Mouse (Mus musculus): ENCODE results near the gene Trim28.
A peak's percentile ranks its signal among the peaks of the same experiment; 100 is the strongest.

Trim28 gene

GRCm38 (mm10) chr7:12998851-12999250, at the start of gene Trim28:
Trim28 (plus strand) TSS chr7:12999114.
- no peak for DNase-seq (ENCODE audit: low read depth)

GRCm38 (mm10) chr7:12949872-12950229, 49.1 kb upstream of the Trim28 start:
- no peak for DNase-seq (ENCODE audit: low read depth)

GRCm38 (mm10) chr7:12954896-12955295, 44.0 kb upstream of the Trim28 start:
- no peak for DNase-seq (ENCODE audit: low read depth)

GRCm38 (mm10) chr7:12957511-12957910, 41.4 kb upstream of the Trim28 start:
- DNase-seq (ENCODE audit: low read depth): no peak

GRCm38 (mm10) chr7:12958948-12959347, 40.0 kb upstream of the Trim28 start:
- DNase-seq (ENCODE audit: low read depth): no peak

- DNase-seq (ENCODE audit: low read depth): no peak
Measured at GRCm38 (mm10) chr7:12959718-12960117, 39.2 kb upstream of the Trim28 start.

- DNase-seq (ENCODE audit: low read depth): peak; percentile 60
Measured at GRCm38 (mm10) chr7:12961511-12962141, 37.3 kb upstream of the Trim28 start.

- DNase-seq (ENCODE audit: low read depth): peak; percentile 81
Measured at GRCm38 (mm10) chr7:12965678-12966091, 33.2 kb upstream of the Trim28 start, which contains the start of gene Zfp324. Zfp324 (plus strand) TSS chr7:12965838.

- no peak for DNase-seq (ENCODE audit: low read depth)
Measured at GRCm38 (mm10) chr7:12966104-12966845, 32.6 kb upstream of the Trim28 start.

- no peak for DNase-seq (ENCODE audit: low read depth)
Measured at GRCm38 (mm10) chr7:12970906-12971305, 28.0 kb upstream of the Trim28 start.

GRCm38 (mm10) chr7:12977682-12978389, 21.1 kb upstream of the Trim28 start, which contains the start of gene Zfp446:
Zfp446 (plus strand) TSS chr7:12977848.
- DNase-seq (ENCODE audit: low read depth): peak; percentile 98

GRCm38 (mm10) chr7:12978931-12979722, 19.8 kb upstream of the Trim28 start:
- no peak for DNase-seq (ENCODE audit: low read depth)

GRCm38 (mm10) chr7:12979776-12980175, 19.1 kb upstream of the Trim28 start:
- DNase-seq (ENCODE audit: low read depth): no peak

GRCm38 (mm10) chr7:12980291-12980690, 18.6 kb upstream of the Trim28 start:
- no peak for DNase-seq (ENCODE audit: low read depth)

- no peak for DNase-seq (ENCODE audit: low read depth)
Measured at GRCm38 (mm10) chr7:12985724-12986123, 13.2 kb upstream of the Trim28 start.

- no peak for DNase-seq (ENCODE audit: low read depth)
Measured at GRCm38 (mm10) chr7:12986906-12987305, 12.0 kb upstream of the Trim28 start.

- DNase-seq (ENCODE audit: low read depth): no peak
Measured at GRCm38 (mm10) chr7:12987409-12988189, 11.3 kb upstream of the Trim28 start.

GRCm38 (mm10) chr7:12992222-12992621, 6.7 kb upstream of the Trim28 start:
- no peak for DNase-seq (ENCODE audit: low read depth)

GRCm38 (mm10) chr7:12993148-12993547, 5.8 kb upstream of the Trim28 start:
- DNase-seq (ENCODE audit: low read depth): no peak

- no peak for DNase-seq (ENCODE audit: low read depth)
Measured at GRCm38 (mm10) chr7:12995862-12996261, 3.1 kb upstream of the Trim28 start.

- DNase-seq (ENCODE audit: low read depth): no peak
Measured at GRCm38 (mm10) chr7:12997230-12997629, 1.7 kb upstream of the Trim28 start.

Data from fibroblast of lung, adult 2 months (primary cell).